Mouse (Mus musculus) G1E (cell line): ENCODE measurements at regions not wholly inside any gene's neighbourhood (a gene's known extent, or its start where the extent isn't known, plus 50 kb on each side); places are given as distances from the start of the nearest gene placed in this dataset.

ENCODE experiments used
- CTCF ChIP-seq: IDR thresholded peaks from 2 replicates; pipeline ENCODE4 v1.5.1; 2012; ENCODE audit warnings: low read depth, low read length, inconsistent platforms, mixed read lengths
- GATA1 ChIP-seq: IDR thresholded peaks from 2 replicates; pipeline ENCODE4 v1.6.1; 2012; ENCODE audit warnings: borderline replicate concordance, low read length, inconsistent platforms, mixed read lengths
- GATA2 ChIP-seq: IDR thresholded peaks from 2 replicates; pipeline ENCODE4 v1.6.1; 2012; ENCODE audit warnings: low read depth, low read length, inconsistent platforms, borderline replicate concordance
- POLR2AphosphoS5 ChIP-seq: IDR thresholded peaks from 2 replicates; pipeline ENCODE4 v1.6.1; 2012; ENCODE audit warnings: low read depth, low read length, inconsistent platforms; ENCODE audit not compliant: insufficient replicate concordance
- TAL1 ChIP-seq: conservative IDR thresholded peaks from 2 replicates; pipeline ENCODE4 v1.6.1; 2012; ENCODE audit warnings: low read depth, low read length, inconsistent platforms, mixed read lengths

DNA sequence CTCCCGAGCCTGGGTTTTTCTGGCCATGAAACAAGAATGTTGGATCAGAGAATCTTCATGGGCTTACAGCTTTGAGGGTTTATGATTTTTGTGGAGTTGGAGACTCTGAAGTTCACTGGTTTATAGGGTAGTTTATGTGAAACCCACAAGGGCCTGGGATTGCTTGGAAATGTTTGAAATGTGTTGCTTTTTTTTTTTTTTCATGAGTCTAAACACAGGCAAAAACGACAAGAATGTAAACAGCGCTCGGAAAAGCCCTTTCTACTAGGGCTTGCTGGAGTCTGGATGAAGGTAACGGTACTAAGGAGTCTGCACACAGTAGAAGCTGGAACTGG is 55.0 kb upstream of the Cxcl14 start:
- TF ChIP-seq CTCF: no peak
- no peak for TF ChIP-seq GATA1
- no peak for TF ChIP-seq GATA2
- TF ChIP-seq TAL1: no peak
- TF ChIP-seq POLR2AphosphoS5: no peak
